Mouse (Mus musculus) CD8-positive naive resting alpha-beta T cell, adult 2 months (primary cell): ENCODE results near the gene Ccdc126.

Source experiments
- DNase-seq, 2 experiments: peaks; one replicate each; pipeline ENCODE4 v3.0.0; 2022; ENCODE audit warnings: low read depth in 2 of 2, low spot score in 2 of 2

The Ccdc126 gene

DNA sequence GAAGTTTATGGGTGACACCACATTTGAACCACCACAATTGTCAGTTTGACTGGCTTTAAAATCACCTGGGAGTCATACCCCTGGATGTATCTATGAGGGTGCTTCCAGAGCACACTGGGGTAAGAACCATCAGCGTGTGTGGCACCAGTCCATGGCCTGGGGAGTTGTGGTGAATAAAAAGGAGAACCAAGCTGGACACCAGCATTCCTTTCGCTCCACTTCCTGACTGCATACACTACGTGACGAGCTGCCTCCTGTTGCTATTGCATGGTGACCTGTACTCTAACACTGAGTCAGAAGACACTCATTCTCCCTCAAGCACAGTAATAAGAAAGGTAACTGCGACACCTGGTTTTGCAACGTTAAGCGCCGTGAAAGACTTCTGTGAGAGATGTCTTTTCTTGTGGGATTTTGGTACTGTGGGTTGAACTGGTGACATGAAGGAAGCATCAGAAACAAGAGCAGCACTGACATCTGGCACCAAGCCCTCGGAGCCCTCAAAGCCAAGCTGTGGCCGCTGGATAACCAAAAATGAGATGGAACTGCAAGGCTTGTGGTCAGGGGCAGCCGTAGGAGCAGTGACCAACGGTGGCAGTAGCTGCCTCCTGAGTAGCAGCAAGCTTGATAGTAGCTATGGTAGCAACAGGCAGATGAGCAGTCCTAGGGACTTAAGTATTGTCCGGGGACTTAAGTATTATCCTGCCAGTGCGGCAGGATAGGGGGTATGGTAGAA lies 24.8 kb downstream of the Ccdc126 start:
- no peak for DNase-seq

DNA sequence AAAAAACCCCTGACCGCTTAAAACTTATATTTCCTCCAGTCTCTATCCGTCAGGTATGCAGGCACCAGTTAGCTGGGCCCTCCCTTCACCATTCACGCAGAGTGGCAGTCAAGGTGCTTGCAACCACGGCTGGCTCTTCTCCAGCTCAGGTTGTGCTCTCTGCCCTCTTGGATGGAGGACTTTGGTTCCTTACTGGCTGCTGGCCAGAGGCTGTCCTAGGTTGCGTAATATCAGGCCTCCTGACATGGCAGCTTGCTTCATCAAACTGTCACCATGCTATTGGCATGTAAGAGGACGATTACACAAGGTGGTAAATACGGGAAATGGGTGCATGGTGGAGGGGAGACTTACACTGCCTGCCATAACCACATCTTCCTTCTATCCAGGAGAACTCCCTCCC lies 30.8 kb downstream of the Ccdc126 start:
- no peak for DNase-seq

DNA sequence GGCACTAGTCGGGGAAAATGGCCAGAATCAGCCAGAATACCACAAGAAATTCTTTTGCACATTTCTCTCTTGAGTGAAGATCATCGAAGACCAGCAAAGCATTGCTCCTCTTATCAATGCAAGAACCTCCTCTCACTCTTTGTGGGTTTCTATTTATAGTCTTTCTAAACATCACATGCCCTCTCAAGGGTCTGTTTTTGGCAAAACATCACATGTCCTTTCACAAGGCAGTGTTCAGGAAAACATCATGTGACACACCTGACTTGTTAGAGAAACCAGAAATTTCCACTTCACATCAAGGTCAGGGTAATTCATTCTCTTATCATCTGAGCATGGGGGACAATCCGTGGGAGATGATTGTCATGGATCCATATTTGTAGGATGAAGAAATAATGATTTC lies 35.5 kb downstream of the Ccdc126 start:
- peak in 1 of 2 experiments; percentile 12 for DNase-seq

DNA sequence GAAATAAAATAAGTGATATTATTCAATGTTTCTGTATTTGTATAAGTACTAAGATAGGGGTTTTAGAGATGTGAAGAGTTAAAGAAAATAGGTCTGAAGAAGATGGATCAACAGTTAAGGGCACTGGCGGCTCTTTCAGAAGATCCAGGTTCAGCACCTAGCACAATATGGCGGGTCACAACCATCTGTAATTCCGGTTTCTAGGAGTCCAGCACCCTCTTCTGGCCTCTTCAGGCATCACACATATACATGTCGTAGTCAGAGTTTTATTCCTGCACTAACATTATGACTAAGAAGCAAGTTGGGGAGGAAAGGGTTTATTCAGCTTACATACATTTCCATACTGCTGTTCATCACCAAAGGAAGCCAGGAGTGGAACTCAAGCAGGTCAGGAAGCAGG lies 36.1 kb downstream of the Ccdc126 start:
- no peak for DNase-seq

DNA sequence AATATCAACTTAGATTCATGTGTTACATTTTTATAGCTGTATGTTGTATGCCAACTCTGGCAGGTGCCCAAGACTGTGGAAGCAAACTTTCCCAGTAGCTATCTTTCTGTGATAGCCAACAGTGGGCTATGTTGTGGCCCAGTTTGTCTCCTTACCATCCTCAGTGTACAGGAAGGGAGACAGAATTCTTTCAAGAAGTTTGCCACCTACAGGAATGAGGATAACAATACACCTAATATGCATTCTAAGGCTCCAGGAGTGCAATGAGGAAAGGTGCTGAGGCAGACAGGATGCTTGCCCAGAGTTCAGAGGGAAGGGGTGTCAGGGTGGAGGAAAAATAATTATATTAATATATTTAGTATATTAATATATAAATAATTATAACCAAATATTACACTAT lies 41.3 kb downstream of the Ccdc126 start:
- DNase-seq: no peak

DNA sequence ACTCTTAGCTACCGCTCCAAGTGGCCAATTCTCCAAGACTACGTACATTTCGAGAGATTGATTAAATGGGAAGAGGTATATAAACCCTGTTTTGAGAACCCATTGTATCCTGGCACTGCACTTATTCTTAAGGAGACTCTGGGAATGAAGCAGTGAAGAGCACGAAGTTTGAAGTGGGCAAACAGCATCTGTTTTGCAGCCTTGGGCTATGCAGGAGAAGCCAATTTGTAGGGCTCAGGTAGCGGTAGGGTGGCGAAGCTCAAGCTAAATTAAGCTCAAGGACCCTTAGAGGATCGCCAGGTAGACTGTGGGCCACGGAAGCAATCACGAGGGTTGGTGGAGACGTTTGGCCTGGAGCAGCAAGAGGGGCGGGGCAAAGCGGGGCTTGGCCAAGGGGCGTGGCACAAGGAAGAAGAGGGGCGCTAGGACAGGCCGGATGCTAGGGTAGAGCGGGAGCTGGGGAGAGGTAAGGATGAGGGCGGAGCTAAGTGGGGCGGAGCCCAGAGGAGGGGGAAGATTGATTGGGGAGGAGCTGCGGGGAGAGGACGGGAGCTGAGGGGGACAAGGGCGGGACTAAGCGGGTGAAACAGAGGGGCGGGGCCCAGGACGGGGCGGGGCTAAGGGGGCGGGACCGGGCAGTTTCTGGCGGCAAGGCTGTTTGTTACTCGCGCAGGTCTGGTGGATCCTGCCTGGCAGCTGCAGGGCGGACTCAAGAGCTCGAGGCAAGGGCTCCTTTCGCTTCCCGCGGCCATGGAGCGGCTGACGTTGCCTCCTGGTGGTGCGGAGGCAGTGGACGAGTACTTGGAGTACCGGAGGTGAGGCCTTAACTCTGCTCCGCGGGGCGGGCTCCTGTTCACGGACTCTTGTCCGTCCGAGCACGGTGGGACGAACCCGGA lies 48.3 kb downstream of the Ccdc126 start, which contains the start of gene Fam221a:
Gene Fam221a, plus strand, starts transcription at position 581 of the 896 bp plus-strand sequence.
- DNase-seq: peak; percentile 78 to 83

DNA sequence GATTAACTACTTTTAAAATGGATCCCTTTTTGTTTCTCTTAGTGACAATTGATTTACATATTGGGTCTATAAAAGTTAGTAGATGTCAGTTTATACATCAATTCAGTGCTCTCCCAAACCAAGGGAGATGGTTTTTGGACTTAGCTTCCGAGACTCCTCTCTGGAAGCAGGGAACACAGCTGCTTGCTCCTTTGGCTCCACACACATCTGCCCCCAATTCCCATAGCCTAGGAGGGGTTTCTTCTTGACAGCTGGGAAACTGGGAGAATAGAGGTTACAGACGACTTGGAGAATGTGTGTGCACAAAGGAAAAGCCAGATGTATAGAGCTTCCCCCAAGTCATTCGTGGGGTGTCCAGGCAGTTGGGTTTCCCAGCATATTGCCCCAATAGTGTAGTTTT lies 49.1 kb downstream of the Ccdc126 start:
- no peak for DNase-seq

DNA sequence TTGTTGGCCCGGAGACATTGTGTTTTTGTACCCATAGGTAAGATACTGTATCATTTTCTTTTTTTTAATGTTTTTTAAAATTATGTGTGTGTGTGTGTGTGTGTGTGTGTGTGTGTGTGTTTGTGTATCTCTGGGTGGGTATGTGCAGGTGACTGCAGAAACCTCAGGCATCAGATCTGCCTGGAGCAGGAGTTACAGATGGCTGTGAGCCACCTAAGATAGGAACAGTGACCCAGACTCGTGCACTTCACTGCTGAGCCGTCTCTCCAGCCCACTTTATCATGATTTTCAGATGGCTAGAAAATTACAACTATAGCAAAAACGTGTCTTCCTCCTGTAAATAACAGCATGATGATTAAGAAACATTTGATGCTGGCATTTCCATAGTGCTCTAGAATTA lies 53.6 kb downstream of the Ccdc126 start:
- DNase-seq: no peak

DNA sequence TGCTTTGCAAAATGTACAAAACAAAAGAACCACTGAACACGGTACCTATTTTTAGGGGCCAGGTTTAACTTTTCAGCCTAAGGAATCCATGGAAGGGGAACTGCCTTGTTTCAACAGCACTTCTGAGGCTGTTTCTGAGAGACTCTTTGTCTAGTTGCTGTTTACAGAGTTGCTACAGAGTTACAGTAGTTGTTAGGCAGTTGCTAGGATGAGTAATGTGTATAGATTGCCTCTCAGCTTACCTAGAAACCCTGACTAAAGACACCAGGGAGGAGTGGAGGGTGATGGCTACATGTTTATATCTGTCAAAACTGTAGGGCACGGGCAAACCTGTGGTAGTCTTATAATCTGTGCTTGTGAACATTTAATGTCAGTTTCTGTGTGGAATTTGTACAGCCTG lies 54.9 kb downstream of the Ccdc126 start:
- no peak for DNase-seq

DNA sequence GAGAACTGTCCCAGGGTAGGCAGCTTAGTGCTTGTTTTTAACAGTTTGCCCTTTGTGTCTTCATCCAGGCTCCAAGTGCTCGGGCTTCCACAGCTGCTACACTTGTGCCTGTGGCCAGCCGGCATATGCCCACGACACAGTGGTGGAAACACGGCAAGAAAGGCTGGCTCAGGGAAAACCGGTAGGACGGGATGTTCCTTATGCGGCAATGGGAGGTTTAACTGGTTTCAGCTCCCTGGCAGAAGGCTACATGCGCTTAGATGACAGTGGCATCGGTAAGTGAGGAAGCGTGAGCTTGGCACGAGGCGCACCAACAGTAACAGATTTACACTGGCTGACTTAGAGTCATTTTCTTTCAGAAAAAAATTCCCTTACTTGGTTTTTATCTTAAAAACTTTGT lies 59.3 kb downstream of the Ccdc126 start:
- DNase-seq: no peak
